Mouse (Mus musculus) c-Kit-positive CD71-positive TER-119-negative erythroid progenitor cells, embryonic 14.5 days (primary cell): Measurements from ENCODE around the gene Kcnh1.

Experiments
- DNase-seq: peaks from one replicate; pipeline ENCODE4 v3.0.0-alpha.2; 2013; ENCODE audit warnings: low read depth

Gene Kcnh1

DNA sequence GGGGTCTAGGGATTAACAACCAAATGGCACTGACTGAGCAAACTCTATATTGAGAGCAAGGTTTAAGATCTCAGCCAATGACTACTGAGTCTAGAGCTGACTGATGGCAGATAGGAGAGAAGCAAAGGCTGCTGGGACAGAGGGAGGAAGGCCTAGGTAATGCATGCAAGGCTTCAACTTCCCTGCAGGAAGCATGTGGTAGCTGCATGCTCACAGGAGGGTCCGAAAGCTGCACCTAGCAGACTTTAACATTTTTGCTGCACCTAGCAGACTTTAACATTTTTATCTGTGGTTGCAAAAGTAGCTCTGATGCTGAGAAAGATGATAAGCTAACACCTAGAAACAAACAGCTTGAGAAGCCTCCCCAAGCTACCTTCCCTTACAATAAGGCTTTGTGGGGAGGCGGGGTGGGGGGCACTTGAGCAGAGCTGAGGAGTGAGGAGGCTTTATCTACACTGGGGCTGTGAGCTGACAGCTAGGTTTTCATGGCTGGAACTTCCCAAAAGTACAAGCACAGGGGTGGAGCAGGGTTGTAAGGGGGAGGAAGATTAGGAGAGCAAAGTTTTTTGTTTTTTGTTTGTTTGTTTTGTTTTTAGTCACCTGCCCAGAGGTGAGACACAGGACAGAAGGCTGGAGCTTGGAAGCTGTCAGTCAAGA lies 341.0 kb downstream of the Kcnh1 start:
- no peak for DNase-seq

DNA sequence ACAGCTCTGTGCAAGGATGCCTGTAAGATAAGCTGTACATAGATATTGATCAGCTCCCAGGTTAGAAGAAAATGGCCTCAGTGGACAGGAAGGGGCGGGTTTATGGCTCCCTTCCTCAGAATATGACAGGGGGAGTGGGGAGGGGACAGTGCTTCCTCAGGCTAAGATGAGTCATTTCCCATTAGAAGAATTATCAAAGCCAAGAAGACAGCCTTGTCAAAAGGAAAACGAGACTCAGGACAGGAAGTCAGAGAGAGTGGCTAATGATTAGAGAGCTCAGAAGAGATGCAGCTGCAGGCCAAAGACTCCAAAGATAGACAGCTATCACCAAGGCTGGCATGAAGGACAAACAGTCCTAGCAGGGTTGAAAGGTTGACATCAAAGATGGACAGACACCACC lies 341.6 kb downstream of the Kcnh1 start:
- no peak for DNase-seq

DNA sequence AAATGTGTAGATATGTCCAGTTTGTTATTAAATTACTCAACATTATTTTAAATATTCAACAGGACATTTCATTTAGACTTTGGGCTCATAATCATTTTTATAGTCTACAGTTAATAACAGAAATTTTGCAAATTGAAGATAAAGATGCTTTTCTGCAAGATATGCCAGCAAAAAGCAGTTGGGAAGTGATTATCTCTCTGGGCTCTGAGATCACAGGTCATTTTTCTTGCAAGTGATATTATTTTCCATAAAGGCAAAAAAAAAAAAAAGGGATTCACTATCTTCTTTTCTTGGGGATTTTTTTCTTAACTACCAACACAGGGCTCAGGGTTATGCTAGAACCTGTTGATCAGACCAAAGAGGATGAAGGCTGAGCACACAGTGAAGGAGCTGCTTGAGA lies 342.4 kb downstream of the Kcnh1 start:
- DNase-seq, result no peak

DNA sequence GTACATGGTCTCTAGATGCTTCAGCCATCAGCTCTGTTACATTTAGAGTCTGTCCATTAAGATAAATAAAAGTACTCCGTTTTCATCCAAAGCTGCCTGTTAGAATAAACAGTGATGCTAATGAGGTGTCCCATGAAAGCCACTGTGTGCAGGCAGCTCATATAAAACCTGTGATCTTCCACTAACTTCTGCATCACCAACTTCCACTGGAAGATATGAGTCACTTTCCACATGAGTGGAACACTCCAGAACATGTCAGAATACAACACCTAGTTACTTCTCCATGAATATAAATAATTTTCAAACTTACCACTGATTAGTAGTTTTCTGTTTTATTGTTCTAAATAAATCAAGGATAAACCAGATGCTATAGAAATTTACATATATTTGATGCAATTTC lies 345.9 kb downstream of the Kcnh1 start:
- no peak for DNase-seq

DNA sequence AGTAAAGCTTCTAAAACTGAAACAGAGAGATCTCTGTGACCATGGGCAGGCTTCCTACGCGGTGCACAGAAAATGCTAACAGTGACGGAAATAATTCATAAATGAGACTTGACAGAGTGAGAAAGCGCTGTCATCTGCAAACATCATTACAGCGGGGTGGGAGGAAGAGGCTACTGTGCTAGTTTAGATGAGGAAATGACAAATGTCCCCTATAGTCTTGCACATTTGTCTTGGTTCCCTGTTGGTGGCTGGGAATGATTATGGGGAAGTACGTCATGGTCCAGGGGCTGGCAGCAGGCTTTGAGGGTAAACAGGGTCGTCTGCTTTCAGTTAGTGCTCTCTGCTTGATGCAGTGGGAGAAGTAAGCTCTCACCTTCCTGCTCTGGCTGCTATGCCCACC lies 346.6 kb downstream of the Kcnh1 start:
- no peak for DNase-seq

DNA sequence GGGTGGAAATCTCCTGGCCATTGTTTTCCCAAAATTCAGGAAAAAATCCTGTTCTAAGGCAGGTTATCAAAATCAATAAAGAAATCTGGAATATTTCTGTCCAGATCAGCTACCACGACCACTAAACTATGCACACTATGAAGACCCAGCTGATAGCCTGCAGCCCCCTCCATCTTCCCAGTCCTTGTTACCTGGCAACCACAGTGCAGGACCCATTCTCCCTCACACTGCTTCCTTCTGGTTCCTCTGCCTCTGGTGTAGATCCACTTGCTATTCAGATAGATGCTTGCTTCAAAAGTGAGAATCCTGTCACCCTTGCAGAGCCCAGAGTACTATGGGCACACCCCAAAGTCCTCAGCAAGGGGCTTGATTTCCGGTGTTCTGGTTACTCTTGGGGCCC lies 351.5 kb downstream of the Kcnh1 start:
- no peak for DNase-seq

DNA sequence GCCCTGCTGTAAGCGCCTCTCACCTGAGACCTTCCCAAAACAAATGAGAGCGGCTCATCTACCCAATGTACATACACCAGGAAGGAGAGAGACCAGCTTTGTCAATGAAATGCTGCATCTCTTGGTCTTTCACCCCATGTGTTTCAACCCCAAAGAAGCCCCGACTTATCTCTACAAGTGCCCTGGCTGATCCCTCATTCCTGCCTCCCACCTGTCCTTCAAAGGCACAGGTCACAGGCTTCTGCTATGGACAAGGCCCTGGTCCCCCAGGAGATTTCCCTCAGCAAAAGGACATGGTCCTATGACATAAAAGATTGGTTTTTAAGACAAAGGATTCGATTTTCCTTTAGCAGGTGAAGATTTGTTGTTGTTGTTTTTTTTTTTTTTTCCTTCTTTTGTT lies 353.1 kb downstream of the Kcnh1 start:
- DNase-seq, result no peak

DNA sequence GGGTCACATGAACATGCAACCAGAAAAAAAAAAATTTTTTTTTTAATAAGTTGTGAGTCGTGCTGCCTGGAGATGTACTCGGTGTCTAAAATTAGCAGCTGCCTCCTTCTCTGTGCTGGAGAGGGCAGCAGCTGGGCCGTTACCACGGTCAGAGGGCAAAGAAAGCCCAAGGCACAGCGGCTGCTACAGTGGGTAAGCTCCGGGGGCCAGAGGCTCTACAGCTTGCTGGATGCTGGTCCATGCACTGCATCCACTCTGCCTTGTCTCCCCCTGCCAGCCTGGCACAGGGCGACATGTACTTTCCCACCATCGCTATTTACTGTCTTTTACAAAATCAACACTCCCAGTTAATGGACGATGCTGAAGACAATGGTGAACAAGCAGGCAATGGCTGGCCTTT lies 353.5 kb downstream of the Kcnh1 start:
- no peak for DNase-seq

DNA sequence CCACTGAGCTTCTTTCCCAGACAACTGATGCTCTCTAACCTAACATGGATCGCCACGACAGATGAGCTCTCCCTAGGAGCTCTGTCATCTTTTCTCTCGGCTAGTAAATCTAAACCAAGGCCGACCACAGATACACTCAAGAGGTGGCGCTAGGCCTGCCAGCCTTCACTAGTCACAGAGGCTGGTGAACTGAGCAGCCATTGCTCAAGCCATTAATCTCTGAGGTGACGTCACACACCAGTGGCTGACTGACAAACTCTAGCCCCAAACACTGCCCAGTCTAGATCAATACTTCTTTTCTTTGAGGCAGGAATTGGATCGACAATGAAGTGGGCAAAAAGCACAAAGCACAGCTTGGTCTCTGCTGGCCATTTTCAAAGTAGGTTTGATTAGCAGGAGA lies 354.3 kb downstream of the Kcnh1 start:
- no peak for DNase-seq

DNA sequence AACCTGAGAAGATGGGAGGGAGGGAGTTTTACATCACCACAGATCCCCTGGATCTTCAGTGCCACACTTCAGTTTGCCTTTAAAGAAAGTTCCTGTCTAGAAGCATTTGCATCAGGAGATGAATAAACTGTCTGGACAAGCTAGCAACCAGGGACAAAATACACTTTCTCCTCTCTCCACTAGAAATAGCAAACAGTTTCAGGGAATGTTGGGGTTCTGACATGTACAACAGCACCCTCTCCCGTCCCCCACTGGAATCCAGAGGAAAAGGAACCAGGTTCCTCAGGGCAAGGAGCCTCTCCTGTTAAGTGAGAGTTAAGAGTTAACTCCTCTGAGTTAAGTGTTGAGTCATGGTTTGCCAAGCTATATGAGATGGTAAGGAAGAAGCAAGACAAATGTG lies 356.3 kb downstream of the Kcnh1 start:
- DNase-seq, result no peak

DNA sequence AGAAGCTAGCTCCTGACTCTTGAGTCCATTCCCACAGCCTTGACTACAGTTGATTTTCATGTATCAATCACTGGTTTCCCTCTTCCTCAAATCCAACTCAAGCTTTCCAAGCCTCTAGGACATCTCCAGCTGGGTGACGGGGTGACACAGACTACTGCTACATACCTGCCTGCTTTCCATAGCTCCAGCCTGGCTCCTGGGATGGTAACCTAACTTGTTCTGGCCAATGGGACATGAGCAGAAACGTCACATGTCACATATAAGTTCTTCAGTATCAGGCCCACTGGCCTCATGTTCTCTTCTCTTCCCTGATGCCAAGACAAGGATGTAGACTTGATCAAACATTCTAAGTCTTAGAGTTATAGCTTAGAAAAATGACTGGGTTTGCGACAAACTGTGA lies 360.0 kb downstream of the Kcnh1 start:
- DNase-seq, result no peak

DNA sequence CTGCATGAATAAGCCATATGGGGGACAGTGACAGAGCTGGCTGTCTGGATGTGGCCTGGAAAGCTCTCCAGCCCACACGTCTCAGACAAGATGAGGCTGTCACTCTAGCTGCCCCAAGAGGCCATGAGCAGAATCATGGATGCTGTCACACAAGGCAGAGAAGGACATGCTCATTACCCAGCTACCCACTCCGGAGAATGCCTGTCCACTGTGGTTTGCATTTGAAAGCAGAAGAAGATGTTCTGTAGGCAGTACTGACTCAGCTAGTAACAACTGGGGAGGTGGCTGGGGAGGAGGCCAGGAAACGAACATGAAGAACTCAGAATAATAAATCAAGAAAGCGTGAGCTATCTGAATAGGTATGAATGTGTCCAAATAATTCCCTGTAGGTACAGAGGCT lies 364.9 kb downstream of the Kcnh1 start:
- DNase-seq, result no peak

DNA sequence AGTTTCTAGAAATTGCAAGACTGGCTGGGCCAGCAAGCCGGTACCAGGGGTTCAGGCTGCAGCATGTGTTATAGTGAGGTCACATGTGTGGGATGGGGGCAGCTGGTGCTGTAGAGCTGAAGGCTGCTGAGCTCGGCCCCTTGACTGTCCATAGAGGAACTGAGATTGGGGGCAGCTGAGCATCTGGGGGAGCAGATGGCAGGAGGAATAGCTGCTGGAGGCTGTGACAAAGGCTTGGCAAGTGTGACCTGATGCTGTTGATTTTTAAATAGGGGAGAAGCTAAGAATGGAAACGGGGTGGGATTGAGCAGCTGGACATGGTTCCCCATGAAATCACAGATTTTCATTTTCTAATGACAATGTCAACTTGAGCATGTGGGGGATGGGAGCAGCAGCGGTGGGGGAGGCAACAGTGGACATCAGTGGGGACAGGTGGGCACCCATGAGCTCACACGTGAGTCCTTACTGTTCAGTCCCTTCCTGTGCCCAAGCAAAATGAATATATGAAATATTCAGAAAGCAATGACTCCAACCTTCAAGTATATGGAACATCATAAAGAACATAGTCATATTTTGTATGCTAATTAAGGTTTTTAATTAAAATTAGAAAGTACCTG lies 367.5 kb downstream of the Kcnh1 start:
- no peak for DNase-seq

DNA sequence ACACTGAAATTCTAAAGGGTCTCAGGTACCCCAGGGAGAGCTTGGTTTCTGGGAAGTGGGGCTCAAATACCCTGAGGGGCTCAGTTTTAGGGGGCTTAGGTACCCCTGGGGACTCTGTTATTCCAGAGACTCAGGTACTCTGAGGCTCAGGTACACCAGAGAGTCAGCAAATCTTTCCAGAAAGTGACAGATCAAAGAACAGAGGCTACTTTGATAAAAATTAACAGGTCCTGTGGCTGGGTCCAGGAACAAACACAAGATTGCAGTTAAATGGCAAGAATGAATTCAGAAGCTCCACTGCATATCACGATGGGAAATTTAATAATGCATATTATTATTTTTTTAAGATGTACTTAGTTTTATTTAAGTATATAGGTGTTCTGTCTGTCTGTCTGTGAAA lies 368.8 kb downstream of the Kcnh1 start:
- no peak for DNase-seq
